Mouse (Mus musculus): ENCODE data around the gene BC004004.

DNA sequence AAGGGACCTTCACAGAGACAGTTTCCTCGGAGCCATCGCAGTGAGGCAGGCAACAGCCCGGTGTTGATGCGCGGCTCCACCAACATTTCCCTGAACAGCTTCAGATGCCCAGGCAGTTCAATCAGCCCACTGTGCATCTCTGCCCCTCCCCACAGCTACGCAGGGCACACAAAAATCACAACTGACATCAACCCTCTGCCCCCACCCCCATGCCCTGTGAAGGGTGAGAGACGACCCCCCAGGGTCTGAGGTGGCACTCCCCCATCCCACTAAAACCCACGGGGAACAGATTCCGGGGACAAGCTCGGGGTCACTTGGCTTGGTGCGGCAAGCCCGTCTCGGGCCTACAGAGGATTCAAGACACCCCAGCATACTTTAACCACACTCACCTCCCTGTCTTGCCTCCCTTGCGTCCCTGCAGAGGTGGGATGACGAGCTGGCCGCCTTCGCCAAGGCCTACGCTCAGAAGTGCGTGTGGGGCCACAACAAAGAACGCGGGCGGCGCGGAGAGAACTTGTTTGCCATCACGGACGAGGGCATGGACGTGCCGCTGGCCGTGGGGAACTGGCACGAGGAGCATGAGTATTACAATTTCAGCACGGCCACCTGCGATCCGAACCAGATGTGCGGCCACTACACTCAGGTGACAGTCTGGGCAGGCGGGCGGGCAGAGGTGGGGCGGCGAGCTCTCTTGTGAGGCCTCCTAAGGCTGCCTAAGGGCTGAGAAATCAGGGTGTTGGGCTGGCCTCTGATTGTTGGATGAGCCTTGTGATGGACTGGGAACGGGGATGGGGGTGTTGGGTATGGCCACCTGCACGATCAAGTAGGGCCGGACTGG is 53.4 kb downstream of the BC004004 start:
- TF ChIP-seq CTCF (IDR thresholded peaks at IDR 0.05; ENCODE audit: low read depth, low read length) (no peak), GATA1 (IDR thresholded peaks at IDR 0.05; ENCODE audit: borderline replicate concordance, low read length) (no peak), POLR2AphosphoS5 (IDR thresholded peaks at IDR 0.05; ENCODE audit: insufficient replicate concordance, low read depth, low read length) (no peak)

Measured in G1E (cell line).